Mouse (Mus musculus) c-Kit-positive CD71-positive TER-119-positive erythroid progenitor cells, embryonic 14.5 days (primary cell): ENCODE data around the gene Arl15.
"Not testable (repeated sequence)": the region's sequence is repeated elsewhere in the genome, so short reads cannot be mapped to it uniquely, and the experiment has no call there.

Experiments used
- DNase-seq: peaks from one replicate; pipeline ENCODE4 v3.0.0-alpha.2; 2013; ENCODE audit warnings: low spot score

Arl15 gene

GRCm38 (mm10) chr13:113794039-113794704, at the start of gene Arl15:
Gene Arl15 (plus strand): TSS chr13:113794505.
- peak; percentile 94 for DNase-seq

- DNase-seq: no peak
These were observed 49.0 kb upstream of the Arl15 start for GRCm38 (mm10) chr13:113745301-113745700.

GRCm38 (mm10) chr13:113750766-113751165, 43.5 kb upstream of the Arl15 start:
- DNase-seq: no peak

GRCm38 (mm10) chr13:113754731-113755689, 39.3 kb upstream of the Arl15 start:
- no peak for DNase-seq

GRCm38 (mm10) chr13:113755779-113756178, 38.5 kb upstream of the Arl15 start:
- DNase-seq: no peak

GRCm38 (mm10) chr13:113761717-113762116, 32.6 kb upstream of the Arl15 start:
- DNase-seq: no peak

- no peak for DNase-seq
These were observed 31.4 kb upstream of the Arl15 start for GRCm38 (mm10) chr13:113762766-113763516.

- DNase-seq: no peak
These were observed 28.9 kb upstream of the Arl15 start for GRCm38 (mm10) chr13:113765411-113765810.

GRCm38 (mm10) chr13:113769829-113770228, 24.5 kb upstream of the Arl15 start:
- no peak for DNase-seq

- no peak for DNase-seq
These were observed 24.0 kb upstream of the Arl15 start for GRCm38 (mm10) chr13:113770340-113770739.

- no peak for DNase-seq
These were observed 23.0 kb upstream of the Arl15 start for GRCm38 (mm10) chr13:113771340-113771739.

GRCm38 (mm10) chr13:113774799-113775198, 19.5 kb upstream of the Arl15 start:
- DNase-seq: no peak

GRCm38 (mm10) chr13:113775244-113776140, 18.8 kb upstream of the Arl15 start:
- no peak for DNase-seq

GRCm38 (mm10) chr13:113785803-113786202, 8.5 kb upstream of the Arl15 start:
- DNase-seq: no peak

GRCm38 (mm10) chr13:113787136-113787535, 7.2 kb upstream of the Arl15 start:
- DNase-seq: no peak

GRCm38 (mm10) chr13:113790016-113790415, 4.3 kb upstream of the Arl15 start:
- not testable (repeated sequence) for DNase-seq

GRCm38 (mm10) chr13:113793637-113794036, 668 bp upstream of the Arl15 start:
- DNase-seq: no peak

GRCm38 (mm10) chr13:113794705-113795655, 675 bp downstream of the Arl15 start:
- DNase-seq: peak; percentile 38

- DNase-seq: no peak
These were observed 3.1 kb downstream of the Arl15 start for GRCm38 (mm10) chr13:113797378-113797777.

GRCm38 (mm10) chr13:113799361-113799760, 5.1 kb downstream of the Arl15 start:
- no peak for DNase-seq
